Mouse (Mus musculus) right cerebral cortex, postnatal 10 days (tissue): ENCODE results near the gene Fuca1.

Experiments
- DNase-seq, 2 experiments: peaks; one replicate each; pipeline ENCODE4 v3.0.0; 2021; ENCODE audit warnings: low spot score in 2 of 2

Gene Fuca1

DNA sequence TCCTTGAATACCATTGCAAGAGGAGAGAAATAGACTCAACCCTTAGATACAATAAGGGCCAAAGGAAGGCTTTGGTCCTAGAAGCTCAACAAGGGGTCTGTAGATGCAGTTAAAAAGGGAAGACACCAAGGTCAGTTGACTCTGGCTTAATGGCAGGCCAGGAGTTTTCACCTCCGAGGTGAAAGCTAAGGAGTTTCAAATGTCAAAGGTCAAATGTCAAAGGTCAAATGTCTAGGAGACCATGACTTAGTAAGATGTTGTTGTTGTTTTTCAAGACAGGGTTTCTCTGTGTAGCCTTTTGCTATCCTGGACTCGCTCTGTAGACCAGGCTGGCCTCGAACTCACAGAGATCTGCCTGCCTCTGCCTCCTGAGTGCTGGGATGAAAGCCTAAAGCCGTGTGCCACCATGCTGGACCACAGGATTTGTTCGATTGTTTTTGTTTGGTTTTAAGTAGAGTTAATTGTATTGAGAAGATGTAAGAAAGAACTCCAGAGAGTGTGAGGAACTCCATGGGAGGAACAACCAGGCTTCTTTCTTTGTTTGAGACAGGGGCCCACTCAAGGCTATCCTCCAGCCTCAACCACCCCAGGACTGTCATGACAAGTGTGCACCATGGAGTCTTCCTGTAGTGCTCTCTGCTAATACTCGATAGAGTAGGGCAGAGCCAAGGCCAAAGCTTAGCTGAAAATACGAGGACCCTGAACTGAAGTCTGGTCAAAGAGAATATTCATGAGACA is 31.2 kb upstream of the Fuca1 start:
- DNase-seq, result no peak

- peak; percentile 54 to 73 for DNase-seq
Observed at GRCm38 (mm10) chr4:135889884-135890283, 30.7 kb upstream of the Fuca1 start.

- no peak for DNase-seq
Observed at GRCm38 (mm10) chr4:135891539-135891938, 29.0 kb upstream of the Fuca1 start.

GRCm38 (mm10) chr4:135892884-135893283 is 27.7 kb upstream of the Fuca1 start:
- no peak for DNase-seq

- no peak for DNase-seq
Observed at GRCm38 (mm10) chr4:135895071-135895571, 25.4 kb upstream of the Fuca1 start, which contains the start of gene Cnr2. Cnr2 (plus strand) TSS chr4:135895394.

- no peak for DNase-seq
Observed at GRCm38 (mm10) chr4:135896157-135896556, 24.4 kb upstream of the Fuca1 start.

DNA sequence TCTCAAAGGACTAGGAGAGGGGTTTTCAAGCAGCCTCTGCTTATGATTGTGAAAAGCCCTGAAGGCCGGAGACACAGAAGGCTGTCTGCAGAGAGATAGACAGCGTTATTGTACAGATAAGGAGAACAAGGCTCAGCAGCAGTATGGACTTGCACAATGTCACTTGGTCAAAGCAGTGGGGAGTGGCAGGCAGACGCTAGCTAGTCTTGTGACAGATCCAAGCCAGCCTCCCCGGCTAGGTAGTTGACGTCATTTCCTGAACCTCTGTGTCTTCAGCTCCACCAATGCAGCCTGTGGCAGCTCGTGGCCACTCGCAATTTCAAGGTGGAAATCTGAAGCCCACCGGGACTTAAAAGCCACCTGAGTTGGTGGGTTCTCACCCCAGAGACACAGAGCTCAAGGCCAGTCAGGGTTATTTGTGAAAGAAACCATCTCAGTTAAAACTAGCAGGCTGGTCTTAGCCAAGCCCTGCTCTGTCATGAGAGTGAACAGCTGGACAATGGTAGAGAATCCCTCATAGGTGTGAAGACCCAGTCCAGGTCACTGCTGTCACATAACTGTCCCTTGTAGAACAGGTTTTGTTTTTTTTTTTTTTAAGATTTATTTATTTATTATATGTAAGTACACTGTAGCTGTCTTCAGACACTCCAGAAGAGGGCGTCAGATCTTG is 22.0 kb upstream of the Fuca1 start:
- DNase-seq, result no peak

DNA sequence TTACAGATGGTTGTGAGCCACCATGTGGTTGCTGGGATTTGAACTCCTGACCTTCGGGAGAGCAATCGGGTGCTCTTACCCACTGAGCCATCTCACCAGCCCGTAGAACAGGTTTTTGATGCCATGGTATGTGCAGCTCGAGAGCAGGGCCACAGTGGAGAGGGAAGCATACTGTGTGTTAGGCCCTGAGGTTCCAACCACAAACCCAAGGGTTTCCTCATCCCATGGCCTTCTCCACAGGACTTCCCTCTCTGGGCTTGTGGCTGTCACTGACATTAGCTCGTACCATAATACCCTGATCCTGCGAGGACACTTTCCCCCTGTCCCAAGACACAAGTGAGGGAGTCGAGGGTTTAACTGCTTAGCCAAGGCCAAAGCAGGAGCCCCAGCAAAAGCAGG is 21.5 kb upstream of the Fuca1 start:
- DNase-seq, result no peak

- no peak for DNase-seq
Observed at GRCm38 (mm10) chr4:135900008-135900407, 20.5 kb upstream of the Fuca1 start.

GRCm38 (mm10) chr4:135902606-135903242 is 17.8 kb upstream of the Fuca1 start:
- DNase-seq, result no peak

DNA sequence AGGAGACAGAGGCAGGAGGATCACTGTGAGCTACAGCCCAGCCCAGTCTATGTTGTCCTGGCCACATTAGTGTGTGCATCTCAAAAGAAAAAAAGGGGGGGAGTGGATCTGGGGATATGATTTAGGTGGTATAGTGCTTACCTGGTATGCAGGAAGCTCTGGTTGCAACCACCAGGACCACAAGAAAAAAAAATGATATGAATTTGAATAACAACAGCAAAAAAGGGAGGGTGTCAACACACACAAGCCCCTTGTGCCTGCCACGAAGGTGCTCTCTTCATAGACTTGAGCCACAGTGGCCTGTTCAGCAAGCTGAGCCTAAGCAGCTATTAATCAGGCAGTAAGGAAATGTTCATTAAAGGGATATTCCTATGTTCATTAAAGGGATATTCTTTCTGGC is 15.7 kb upstream of the Fuca1 start:
- no peak for DNase-seq

GRCm38 (mm10) chr4:135906633-135907032 is 13.9 kb upstream of the Fuca1 start:
- no peak for DNase-seq

DNA sequence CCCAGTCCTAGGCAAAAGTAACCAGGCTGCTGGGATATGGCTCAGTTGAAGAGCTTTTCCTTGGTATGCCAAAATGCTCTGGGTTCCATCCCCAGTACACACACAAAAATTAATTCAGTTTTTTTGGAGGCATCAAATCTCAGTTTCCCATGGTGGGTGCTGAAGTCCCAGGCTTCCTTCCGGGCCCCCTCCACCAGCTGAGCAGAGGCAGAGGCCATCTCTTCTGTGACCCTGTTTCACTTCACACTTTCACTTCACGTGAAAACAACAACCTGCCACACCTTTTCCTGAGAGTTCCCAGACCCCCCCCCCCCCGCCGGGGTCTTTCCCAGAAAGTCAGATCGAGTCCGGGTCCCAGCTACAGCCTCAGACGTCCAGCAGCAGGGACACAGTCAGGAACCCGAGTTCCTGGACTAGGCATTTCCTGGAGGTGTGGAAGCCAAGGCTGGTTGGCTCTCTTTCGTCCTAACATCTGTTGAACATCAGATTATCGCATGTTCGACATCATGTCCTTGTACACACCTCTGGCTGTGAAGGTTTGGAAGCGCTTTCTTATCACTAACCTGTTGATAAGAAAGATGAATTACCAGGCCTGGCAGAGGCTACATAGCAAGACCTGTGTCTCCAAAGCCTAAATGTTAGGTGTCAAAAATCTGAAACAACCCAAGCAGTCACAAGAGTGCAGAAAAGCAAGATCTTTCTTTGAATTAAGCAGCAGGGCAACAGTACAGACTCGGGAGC is 11.0 kb upstream of the Fuca1 start:
- DNase-seq, result no peak

DNA sequence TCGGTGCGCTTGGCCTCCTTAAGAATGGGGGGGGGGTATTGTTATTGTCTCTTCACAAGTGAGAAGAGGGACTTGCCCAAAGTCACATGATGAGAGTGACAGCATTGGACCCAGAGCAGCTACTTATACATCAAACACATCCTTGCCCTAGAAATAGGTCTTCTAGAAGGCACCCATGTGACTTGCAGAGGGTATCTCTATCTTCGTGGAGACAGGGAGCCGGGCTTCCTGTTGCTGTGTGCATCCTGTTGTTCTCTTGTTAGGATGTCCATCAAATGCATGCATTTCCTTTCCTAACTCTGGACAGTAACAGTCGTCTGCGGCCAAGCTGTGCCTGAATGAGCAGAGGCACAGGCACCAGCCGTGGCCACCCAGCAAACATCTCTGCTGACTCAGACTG is 9.0 kb upstream of the Fuca1 start:
- DNase-seq, result no peak

- no peak for DNase-seq
Observed at GRCm38 (mm10) chr4:135912164-135912563, 8.4 kb upstream of the Fuca1 start.

DNA sequence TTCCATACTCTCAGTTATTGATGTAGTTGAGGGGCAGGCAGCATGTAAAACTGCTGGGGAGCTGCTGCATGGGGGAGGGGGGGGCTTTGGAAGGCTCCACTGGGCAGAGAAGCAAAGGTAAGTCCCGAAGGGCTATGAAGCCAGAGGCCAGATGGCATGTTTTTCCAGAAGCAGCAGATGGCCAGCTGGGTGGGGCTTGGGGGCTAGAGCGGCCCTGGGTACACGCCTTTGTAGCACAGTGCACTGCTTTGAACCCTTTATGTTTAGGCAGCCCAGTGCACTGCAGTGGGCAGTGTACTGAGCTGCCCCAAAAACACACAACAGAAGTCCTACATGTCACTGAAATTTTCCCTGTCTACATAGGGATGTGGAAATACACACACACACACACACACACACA is 7.7 kb upstream of the Fuca1 start:
- no peak for DNase-seq

GRCm38 (mm10) chr4:135913433-135913832 is 7.1 kb upstream of the Fuca1 start:
- DNase-seq, result no peak

DNA sequence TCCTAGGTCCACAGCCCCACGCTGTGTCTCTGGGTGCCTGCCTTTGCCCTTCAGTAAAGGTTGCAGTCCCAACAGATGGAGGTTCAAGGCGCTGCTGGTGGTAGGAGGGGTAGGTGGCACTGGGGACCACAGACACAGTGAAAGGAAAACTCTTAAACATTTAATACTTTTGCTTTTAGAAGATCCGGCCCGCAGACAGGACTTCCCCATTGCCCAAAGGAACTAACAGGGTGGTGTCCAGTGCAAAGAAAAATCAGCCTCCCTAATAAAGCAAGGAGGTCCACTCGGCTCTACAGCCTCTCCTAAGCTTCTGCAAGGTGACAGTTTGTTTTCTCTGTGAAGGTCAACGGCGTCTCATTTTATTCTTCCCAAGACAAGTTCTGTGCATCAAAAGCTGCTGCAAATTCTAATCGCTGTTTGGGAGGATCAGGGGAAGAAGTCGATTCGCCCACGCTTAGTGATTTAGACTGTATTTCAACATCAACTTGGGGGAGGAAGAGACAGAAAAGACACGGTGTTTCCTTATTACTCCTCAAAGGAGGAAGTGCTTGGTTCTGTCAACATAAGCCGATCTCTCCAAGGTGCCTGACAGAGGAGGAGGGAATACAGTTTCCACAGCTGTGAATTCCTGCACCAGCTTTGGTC is 1.8 kb upstream of the Fuca1 start:
- DNase-seq, result no peak

- DNase-seq, result no peak
Observed at GRCm38 (mm10) chr4:135919280-135919639, 1.3 kb upstream of the Fuca1 start.

GRCm38 (mm10) chr4:135921257-135922120 is 954 bp downstream of the Fuca1 start:
- DNase-seq, result no peak

GRCm38 (mm10) chr4:135922190-135922589 is 1.7 kb downstream of the Fuca1 start:
- DNase-seq, result no peak
